Mouse (Mus musculus) bone marrow macrophage, adult 2 months (primary cell): ENCODE data around the gene Sox5.

ENCODE experiments used
- CTCF ChIP-seq: IDR thresholded peaks from 2 replicates; pipeline ENCODE4 v1.5.1; 2012; ENCODE audit warnings: low read depth, mild to moderate bottlenecking, low read length, moderate library complexity
- POLR2A ChIP-seq: IDR thresholded peaks from 2 replicates; pipeline ENCODE4 v1.6.1; 2012; ENCODE audit warnings: mild to moderate bottlenecking, low read depth, low read length, borderline replicate concordance

- TF ChIP-seq POLR2A = no peak
- no peak for TF ChIP-seq CTCF
These were observed 914.7 kb downstream of the Sox5 start for GRCm38 (mm10) chr6:143867029-143867428.
